Mouse (Mus musculus) brown adipose tissue, adult 24 weeks (tissue): ENCODE data around the gene Pla2g4d. TPM values are rescaled to one million over a fixed set of nuclear protein-coding genes. Genes with fewer than 3 reads are reported as not detected.

ENCODE experiments used
- H3K27ac ChIP-seq: fragments of 200-500 bp; replicated peaks from 2 replicates; pipeline ENCODE4 v1.5.1; 2012; ENCODE audit warnings: low read depth, mild to moderate bottlenecking, low read length
- H3K4me1 ChIP-seq: fragments of 200-500 bp; 2 replicates; pipeline ENCODE4 v1.6.1; 2012; ENCODE audit warnings: low read length, mixed read lengths; ENCODE audit not compliant: control insufficient read depth, insufficient read depth, insufficient read length
- H3K4me3 ChIP-seq: fragments of 200-500 bp; 2 replicates; pipeline ENCODE4 v1.5.1; 2012; ENCODE audit warnings: low read depth, mild to moderate bottlenecking, low read length, moderate library complexity; ENCODE audit not compliant: insufficient read depth
- polyA plus RNA-seq: library from polyadenylated mRNA; stranded (reverse); fragments of >200 nt; gene quantifications from 2 replicates; pipeline ENCODE4 v1.2.4, GENCODE M21; 2012; ENCODE audit not compliant: missing spikeins, insufficient read depth, insufficient read length

Pla2g4d gene
- not detected in 2 replicates for polyA plus RNA-seq

- Histone ChIP-seq H3K27ac (no peak within 1 kb of the TSS), H3K4me1 (no peaks in the 10 kb centered on the region), H3K4me3 (no peak within 1 kb of the TSS)
These were observed at the start of gene Pla2g4d for GRCm38 (mm10) chr2:120288995-120289394. TSS of gene Pla2g4d (minus strand) at chr2:120289197.

- Histone ChIP-seq H3K4me1 (no peaks in the 10 kb centered on the region), H3K4me3 (no peak overlapping the region), H3K27ac (no peak overlapping the region)
These were observed 48.9 kb upstream of the Pla2g4d start for GRCm38 (mm10) chr2:120337886-120338285.

GRCm38 (mm10) chr2:120331575-120331974 is 42.6 kb upstream of the Pla2g4d start:
- H3K27ac ChIP-seq: no peak overlapping the region
- no peaks in the 10 kb centered on the region for H3K4me1 ChIP-seq
- H3K4me3 ChIP-seq: no peak overlapping the region

GRCm38 (mm10) chr2:120315077-120315476 is 26.1 kb upstream of the Pla2g4d start:
- no peaks in the 10 kb centered on the region for H3K4me1 ChIP-seq
- no peak overlapping the region for H3K4me3 ChIP-seq
- H3K27ac ChIP-seq: no peak overlapping the region

GRCm38 (mm10) chr2:120314487-120314886 is 25.5 kb upstream of the Pla2g4d start:
- Histone ChIP-seq H3K4me1 (no peaks in the 10 kb centered on the region), H3K4me3 (no peak overlapping the region), H3K27ac (no peak overlapping the region)

GRCm38 (mm10) chr2:120313976-120314375 is 25.0 kb upstream of the Pla2g4d start, which contains the start of gene Pla2g4f:
TSS of gene Pla2g4f (minus strand) at chr2:120314165.
- no peak within 1 kb of the TSS for H3K4me3 ChIP-seq
- H3K27ac ChIP-seq: no peak within 1 kb of the TSS
- H3K4me1 ChIP-seq: no peaks in the 10 kb centered on the region

- no peak overlapping the region for H3K27ac ChIP-seq
- H3K4me1 ChIP-seq: no peaks in the 10 kb centered on the region
- no peak overlapping the region for H3K4me3 ChIP-seq
These were observed 23.4 kb upstream of the Pla2g4d start for GRCm38 (mm10) chr2:120312276-120312825.

GRCm38 (mm10) chr2:120304113-120304512 is 15.1 kb upstream of the Pla2g4d start:
- no peak overlapping the region for H3K4me3 ChIP-seq
- H3K27ac ChIP-seq: no peak overlapping the region
- no peaks in the 10 kb centered on the region for H3K4me1 ChIP-seq

- H3K4me1 ChIP-seq: no peaks in the 10 kb centered on the region
- no peak overlapping the region for H3K27ac ChIP-seq
- H3K4me3 ChIP-seq: no peak overlapping the region
These were observed 12.1 kb upstream of the Pla2g4d start for GRCm38 (mm10) chr2:120301076-120301475.

- Histone ChIP-seq H3K4me1 (no peaks in the 10 kb centered on the region), H3K4me3 (no peak overlapping the region), H3K27ac (no peak overlapping the region)
These were observed 10.9 kb upstream of the Pla2g4d start for GRCm38 (mm10) chr2:120299866-120300265.

- H3K27ac ChIP-seq: no peak overlapping the region
- no peaks in the 10 kb centered on the region for H3K4me1 ChIP-seq
- H3K4me3 ChIP-seq: no peak overlapping the region
These were observed 7.2 kb upstream of the Pla2g4d start for GRCm38 (mm10) chr2:120296160-120296559.

GRCm38 (mm10) chr2:120291471-120292078 is 2.6 kb upstream of the Pla2g4d start:
- H3K4me3 ChIP-seq: no peak overlapping the region
- no peak overlapping the region for H3K27ac ChIP-seq
- no peaks in the 10 kb centered on the region for H3K4me1 ChIP-seq

GRCm38 (mm10) chr2:120288401-120288800 is 596 bp downstream of the Pla2g4d start:
- no peak overlapping the region for H3K4me3 ChIP-seq
- no peaks in the 10 kb centered on the region for H3K4me1 ChIP-seq
- no peak overlapping the region for H3K27ac ChIP-seq

GRCm38 (mm10) chr2:120285639-120286038 is 3.4 kb downstream of the Pla2g4d start:
- Histone ChIP-seq H3K4me1 (no peaks in the 10 kb centered on the region), H3K27ac (no peak overlapping the region), H3K4me3 (no peak overlapping the region)

GRCm38 (mm10) chr2:120284705-120285104 is 4.3 kb downstream of the Pla2g4d start:
- Histone ChIP-seq H3K27ac (no peak overlapping the region), H3K4me1 (no peaks in the 10 kb centered on the region), H3K4me3 (no peak overlapping the region)

- H3K27ac ChIP-seq: no peak overlapping the region
- H3K4me3 ChIP-seq: no peak overlapping the region
- no peaks in the 10 kb centered on the region for H3K4me1 ChIP-seq
These were observed 4.9 kb downstream of the Pla2g4d start for GRCm38 (mm10) chr2:120284094-120284493.
